Mouse (Mus musculus) left cerebral cortex, postnatal 10 days (tissue): ENCODE data around the gene Stmn1. TPM values are rescaled to one million over a fixed set of nuclear protein-coding genes. Genes with fewer than 3 reads are reported as not detected.
"Not testable (repeated sequence)": the region's sequence is repeated elsewhere in the genome, so short reads cannot be mapped to it uniquely, and the experiment has no call there.

Experiments used
- DNase-seq, 2 experiments: peaks; one replicate each; pipeline ENCODE4 v3.0.0; 2021 to 2022; ENCODE audit warnings: low spot score in 2 of 2, mixed read lengths in 1 of 2; ENCODE audit errors: extremely low spot score in 1 of 2
- intact Hi-C: fragments of 180-260 bp; cut with DNase I; formaldehyde crosslinking; loops from one replicate; pipeline ENCODE4 v1.15.1; 2025
- total RNA-seq, 2 experiments: library from RNA; stranded (reverse); gene quantifications; 2 replicates each; pipeline ENCODE4 v1.2.3; 2021

Stmn1 gene
- total RNA-seq, 2 experiments from 2014 or later, result 1,910 to 2,141 TPM

DNA sequence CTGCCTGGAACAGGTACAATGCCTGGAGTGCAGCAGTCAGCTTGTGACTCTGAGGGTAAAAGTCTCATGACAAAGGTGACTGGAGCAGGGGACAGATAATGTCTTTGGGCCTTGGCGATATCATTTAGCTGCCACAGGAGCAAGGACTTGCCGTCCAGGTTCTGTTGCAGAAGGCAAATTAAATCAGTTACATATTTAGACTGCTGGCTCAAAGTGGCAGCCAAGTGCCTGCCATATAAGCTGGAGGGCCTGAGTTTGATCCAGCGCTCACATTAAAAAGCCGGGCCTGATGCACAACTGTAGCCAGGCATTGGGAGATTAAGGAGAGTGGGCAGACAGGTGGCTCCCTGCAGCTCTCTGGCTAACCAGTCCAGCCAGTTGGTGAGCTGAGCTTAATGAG lies 11.7 kb downstream of the Stmn1 start:
- DNase-seq, result no peak
- intact Hi-C loops, result loop anchor here (2.0 kb wide), 1 partner anchor 83 kb away; the partner anchor contains the start of gene Pafah2

GRCm38 (mm10) chr4:134480864-134481263 lies 12.7 kb downstream of the Stmn1 start:
- DNase-seq, result peak in 1 of 2 experiments; percentile 80
- intact Hi-C loops, result no loop called here

- DNase-seq, result no peak
- intact Hi-C loops, result no loop called here
These were observed 13.2 kb downstream of the Stmn1 start for GRCm38 (mm10) chr4:134481270-134481669.

GRCm38 (mm10) chr4:134482442-134482841 lies 14.3 kb downstream of the Stmn1 start:
- intact Hi-C loops, result no loop called here
- DNase-seq, result peak in 1 of 2 experiments; percentile 19

- intact Hi-C loops, result no loop called here
- no peak for DNase-seq
These were observed 15.1 kb downstream of the Stmn1 start for GRCm38 (mm10) chr4:134483078-134483688.

DNA sequence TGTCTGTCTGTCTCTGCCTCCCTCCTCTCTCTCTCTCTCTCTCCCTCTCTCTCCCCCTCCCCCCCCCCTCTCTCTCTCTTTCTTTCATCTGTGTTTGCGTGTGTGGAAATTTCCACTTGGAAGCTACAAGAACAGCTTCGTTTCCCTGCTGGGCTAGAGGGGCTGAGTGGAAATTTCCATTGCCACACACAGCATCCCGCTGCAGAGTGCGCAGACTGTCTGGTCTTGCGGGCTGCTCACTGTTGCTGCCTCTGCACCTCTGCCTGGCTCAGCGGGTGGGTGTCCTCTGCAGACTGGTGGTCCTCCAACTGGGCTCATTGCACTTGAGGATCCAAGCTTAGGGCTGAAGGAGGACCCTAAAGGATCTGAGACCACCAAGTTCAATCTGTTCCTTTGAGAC lies 15.6 kb downstream of the Stmn1 start:
- DNase-seq, result peak in 1 of 2 experiments; percentile 41
- intact Hi-C loops, result no loop called here

DNA sequence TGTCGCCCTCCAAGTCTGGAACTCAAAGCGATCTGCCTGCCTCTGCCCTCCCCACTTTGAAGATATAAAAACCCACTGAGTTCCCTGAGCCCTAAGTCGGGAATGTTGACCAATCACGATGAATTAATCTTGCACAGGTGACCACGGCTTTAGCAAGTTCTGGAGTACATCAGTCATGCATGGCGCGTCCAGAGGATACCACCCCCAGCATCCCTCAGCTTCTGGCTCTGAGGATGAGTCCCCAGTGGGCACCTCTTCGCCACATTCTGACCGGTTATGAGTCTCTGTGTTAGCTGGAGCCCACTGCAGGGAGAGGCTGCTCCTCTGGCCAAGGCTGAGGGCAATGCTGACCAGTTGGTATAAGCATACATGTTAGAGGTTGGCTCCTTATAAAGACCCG lies 16.1 kb downstream of the Stmn1 start:
- intact Hi-C loops, result no loop called here
- no peak for DNase-seq

GRCm38 (mm10) chr4:134485151-134485900 lies 17.2 kb downstream of the Stmn1 start:
- no peak for DNase-seq

GRCm38 (mm10) chr4:134488211-134488610 lies 20.1 kb downstream of the Stmn1 start:
- DNase-seq, result no peak
- intact Hi-C loops, result no loop called here

More at GRCm38 (mm10) chr4:134485151-134485900, 17.2 kb downstream of the Stmn1 start:
- intact Hi-C loops, result no loop called here

DNA sequence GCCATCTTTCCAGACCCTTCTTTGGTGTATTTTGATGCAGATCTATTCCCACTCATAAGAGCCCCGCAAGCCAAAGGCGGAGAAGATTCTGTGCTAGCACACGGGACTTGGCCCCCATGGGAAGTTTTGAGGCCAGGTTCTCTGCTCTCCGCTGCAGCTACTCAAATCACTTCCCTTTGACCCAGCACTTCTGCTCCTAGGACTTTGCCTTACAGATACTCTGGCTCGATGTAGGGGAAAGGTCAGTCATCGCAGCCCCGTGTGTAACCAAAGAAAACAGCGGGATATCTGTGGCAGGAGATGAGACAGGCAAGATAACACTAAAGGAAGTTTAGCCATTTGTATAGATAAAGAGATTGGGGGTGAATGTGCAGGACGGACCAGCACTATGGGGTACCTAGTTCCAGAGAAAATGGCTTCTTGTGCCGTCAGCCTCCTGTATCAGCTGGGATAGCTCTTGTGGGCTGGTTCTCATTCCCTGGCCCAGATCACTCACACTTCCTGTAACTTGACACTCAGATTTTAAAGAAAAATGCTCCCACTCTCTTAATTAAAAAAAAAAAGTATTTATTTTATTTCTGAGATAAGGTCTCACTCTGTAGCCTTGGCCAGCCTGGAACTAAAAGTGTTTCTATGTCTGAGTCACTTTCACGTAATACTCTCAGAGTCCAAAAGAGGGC lies 22.0 kb downstream of the Stmn1 start:
- no peak for DNase-seq
- intact Hi-C loops, result no loop called here

DNA sequence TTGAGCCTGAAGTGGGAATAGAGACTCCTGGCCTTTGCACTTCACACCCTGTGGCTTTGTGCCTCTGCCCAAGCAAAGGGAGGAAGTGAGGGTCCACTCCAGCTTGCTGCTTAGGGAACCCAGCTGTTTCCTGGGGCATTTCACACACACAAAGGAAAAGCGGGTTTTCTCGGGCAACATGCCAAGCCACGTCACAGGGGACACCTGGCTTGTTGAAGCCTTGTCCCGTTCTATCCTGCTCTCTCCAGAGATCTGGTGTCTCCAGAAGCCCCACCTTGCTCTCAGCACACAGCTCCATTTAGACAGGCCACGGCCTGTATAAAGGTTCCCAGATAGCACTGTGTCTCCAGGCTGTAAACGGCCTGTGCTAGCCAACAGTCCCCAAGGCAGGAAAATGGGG lies 23.6 kb downstream of the Stmn1 start:
- DNase-seq, result peak in 1 of 2 experiments; percentile 83
- intact Hi-C loops, result no loop called here

GRCm38 (mm10) chr4:134494161-134494560 lies 26.0 kb downstream of the Stmn1 start:
- intact Hi-C loops, DNase-seq: not testable (repeated sequence)

GRCm38 (mm10) chr4:134494780-134495545 lies 26.8 kb downstream of the Stmn1 start:
- DNase-seq, result peak in 1 of 2 experiments; percentile 81
- intact Hi-C loops, result no loop called here

DNA sequence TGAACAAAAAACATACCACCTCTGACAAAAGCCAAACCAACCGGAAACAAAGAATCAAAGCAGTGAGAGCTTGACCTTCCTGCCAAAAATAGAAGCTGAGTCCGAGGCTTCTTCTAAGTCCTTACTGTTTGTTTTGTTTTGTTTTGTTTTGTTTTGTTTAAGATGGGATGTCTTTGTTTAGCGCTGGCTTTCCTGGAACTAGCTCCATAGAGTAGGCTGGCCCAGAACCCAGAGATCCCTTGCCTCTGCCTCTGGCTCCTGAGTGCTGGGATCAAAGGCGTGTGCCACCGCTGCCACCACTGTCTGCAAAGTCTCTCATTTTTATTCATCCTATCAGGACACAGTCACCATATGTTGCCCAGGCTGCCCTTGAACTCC lies 27.4 kb downstream of the Stmn1 start:
- intact Hi-C loops, result no loop called here
- DNase-seq, result no peak

DNA sequence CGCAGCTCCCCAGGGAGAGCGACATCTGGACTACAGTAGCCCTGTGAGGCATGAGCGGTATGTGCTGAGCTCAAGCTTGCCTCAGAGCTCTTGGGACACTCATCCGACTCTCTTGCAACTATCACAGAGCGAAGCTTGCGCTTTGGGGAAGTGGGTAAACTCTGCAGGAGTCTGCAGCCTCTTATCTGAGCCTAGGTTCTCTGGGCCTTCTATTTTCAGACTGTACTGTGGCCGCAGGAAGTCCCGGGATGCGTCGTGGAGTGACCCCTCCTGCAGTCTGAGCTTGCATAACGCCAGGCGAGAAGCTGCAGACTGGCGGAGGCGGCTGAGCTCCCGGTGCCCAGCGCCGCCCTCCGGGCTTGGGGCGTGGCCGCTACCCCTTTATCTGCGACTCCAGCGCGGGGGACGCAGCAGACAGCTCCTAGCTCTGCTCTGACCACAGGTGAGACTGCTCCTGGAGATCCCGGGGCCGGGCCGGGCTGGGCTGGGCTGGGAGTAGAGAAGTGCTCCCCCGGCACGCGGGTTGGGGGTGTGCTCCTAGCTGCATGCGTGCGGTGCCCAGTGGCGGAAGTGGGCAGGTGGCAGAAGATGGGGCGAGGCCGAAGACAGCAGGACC lies 28.6 kb downstream of the Stmn1 start, which contains the start of gene Paqr7:
Paqr7 (plus strand) TSS at position 103 of the 616 bp plus-strand sequence.
- peak; percentile 63 to 89 for DNase-seq
- intact Hi-C loops, result no loop called here

DNA sequence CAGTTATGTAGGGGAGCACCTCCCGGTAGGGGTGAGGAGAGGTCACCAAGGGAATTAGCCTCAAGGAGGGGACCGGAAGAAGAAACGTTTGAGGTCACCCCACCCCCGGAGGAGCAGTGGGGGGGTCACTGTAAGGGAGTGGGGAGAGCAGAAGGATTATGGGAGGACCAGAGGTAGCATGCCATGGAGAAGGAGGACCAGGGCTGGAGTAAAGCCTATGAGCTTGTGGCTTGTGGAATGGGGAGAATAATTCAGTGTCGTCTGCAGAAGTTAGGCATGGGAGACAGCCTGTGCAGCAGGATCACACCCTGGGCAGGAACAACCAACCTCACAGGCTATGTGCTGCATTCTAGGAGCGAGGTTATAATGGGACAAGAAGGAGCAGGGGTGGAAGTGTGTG lies 29.1 kb downstream of the Stmn1 start:
- no peak for DNase-seq
- intact Hi-C loops, result no loop called here

GRCm38 (mm10) chr4:134497986-134498731 lies 30.0 kb downstream of the Stmn1 start:
- no peak for DNase-seq
- intact Hi-C loops, result no loop called here

- intact Hi-C loops, DNase-seq: not testable (repeated sequence)
These were observed 30.9 kb downstream of the Stmn1 start for GRCm38 (mm10) chr4:134498983-134499382.
